Mouse (Mus musculus) embryonic facial prominence, embryonic 10.5 days (tissue): ENCODE measurements at regions not wholly inside any gene's neighbourhood (a gene's known extent, or its start where the extent isn't known, plus 50 kb on each side); places are given as distances from the start of the nearest gene placed in this dataset.

Source experiments
- DNase-seq: peaks from one replicate; pipeline ENCODE4 v3.0.0-alpha.2; 2017; ENCODE audit warnings: low spot score
- H3K27ac ChIP-seq: fragments of 300-500 bp; sonication (generic); replicated peaks from 2 replicates; pipeline ENCODE4 v1.5.1; 2016; ENCODE audit warnings: mild to moderate bottlenecking
- H3K27me3 ChIP-seq: fragments of 300-500 bp; sonication (generic); replicated peaks from 2 replicates; pipeline ENCODE4 v1.6.1; 2016; ENCODE audit warnings: low read depth, mild to moderate bottlenecking; ENCODE audit not compliant: poor library complexity, severe bottlenecking
- H3K36me3 ChIP-seq: fragments of 300-500 bp; sonication (generic); replicated peaks from 2 replicates; pipeline ENCODE4 v1.6.1; 2016; ENCODE audit warnings: mild to moderate bottlenecking, moderate library complexity
- H3K4me1 ChIP-seq: fragments of 300-500 bp; sonication (generic); 2 replicates; pipeline ENCODE4 v1.6.1; 2016
- H3K4me3 ChIP-seq: fragments of 300-500 bp; sonication (generic); 2 replicates; pipeline ENCODE4 v1.5.1; 2016; ENCODE audit warnings: mild to moderate bottlenecking, moderate library complexity
- H3K9me3 ChIP-seq: fragments of 300-500 bp; sonication (generic); 2 replicates; pipeline ENCODE4 v1.6.1; 2016; ENCODE audit warnings: mild to moderate bottlenecking
- WGBS: fragments of 180-500 bp; shearing (Covaris S2); methylation state at CpG from one replicate; pipeline ENCODE4 v1.1.7; 2016; 5-methylcytosine and 5-hydroxymethylcytosine counted together

- H3K9me3 ChIP-seq: no peaks in the 10 kb centered on the region
- WGBS: 57% methylated on average over 2 of the region's 2 CpGs
- no peak overlapping the region for H3K27ac ChIP-seq
- H3K4me1 ChIP-seq: no peaks in the 10 kb centered on the region
- DNase-seq: no peak
- H3K4me3 ChIP-seq: no peak overlapping the region
- no peaks in the 10 kb centered on the region for H3K27me3 ChIP-seq
- no peaks in the 10 kb centered on the region for H3K36me3 ChIP-seq
Measured at GRCm38 (mm10) chr14:103764047-103764446, 80.2 kb downstream of the Ednrb start.

GRCm38 (mm10) chr14:103763216-103764031 lies 80.8 kb downstream of the Ednrb start:
- H3K27me3 ChIP-seq: no peaks in the 10 kb centered on the region
- H3K4me3 ChIP-seq: no peak overlapping the region
- DNase-seq: no peak
- H3K4me1 ChIP-seq: no peaks in the 10 kb centered on the region
- H3K36me3 ChIP-seq: no peaks in the 10 kb centered on the region
- peak overlapping the region; percentile 37; the same call in 1 of the 2 replicates for H3K27ac ChIP-seq
- no peaks in the 10 kb centered on the region for H3K9me3 ChIP-seq
- 83% methylated on average over 1 of the region's 1 CpGs for WGBS

- WGBS: 80% methylated on average over 6 of the region's 6 CpGs
- Histone ChIP-seq H3K27me3 (no peaks in the 10 kb centered on the region), H3K36me3 (no peaks in the 10 kb centered on the region)
Measured at GRCm38 (mm10) chr14:103759443-103759842, 84.8 kb downstream of the Ednrb start.

More at GRCm38 (mm10) chr14:103759443-103759842, 84.8 kb downstream of the Ednrb start:
- H3K4me1 ChIP-seq: 0 out of 2 replicates have a peak, but pooled peaks cover 2% of the 10 kb centered on the region
- H3K9me3 ChIP-seq: no peaks in the 10 kb centered on the region
- no peak for DNase-seq
- no peak overlapping the region for H3K4me3 ChIP-seq
- H3K27ac ChIP-seq: no peak overlapping the region
